Mouse (Mus musculus): ENCODE measurements around the gene Ifna4. TPM values are rescaled to one million over a fixed set of nuclear protein-coding genes. Genes with fewer than 3 reads are reported as not detected.

The Ifna4 gene
- total RNA-seq, 2 experiments from 2014 or later: not detected

DNA sequence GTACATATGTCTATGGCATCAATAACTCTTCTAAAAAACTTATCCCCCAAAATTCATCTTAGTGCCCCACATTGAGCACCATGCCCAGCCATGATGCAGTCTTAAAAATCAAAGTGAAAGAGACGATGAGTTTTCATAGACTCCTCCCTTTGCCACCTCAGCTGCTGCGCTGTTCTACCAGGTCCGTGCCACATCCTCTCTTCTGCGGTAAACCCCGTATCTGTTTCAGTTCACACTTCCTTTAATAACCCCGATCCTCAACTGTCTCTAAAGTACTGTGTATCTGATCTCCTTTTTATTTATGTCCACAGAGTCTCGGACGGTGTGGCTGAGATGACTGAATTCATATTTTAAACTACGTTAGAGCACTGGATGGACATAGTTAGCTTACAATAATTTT is 22.9 kb downstream of the Ifna4 start:
- no peak for DNase-seq (ENCODE audit: low spot score in 2 of 2)
- intact Hi-C loops (cut with DNase I): no loop called here

DNA sequence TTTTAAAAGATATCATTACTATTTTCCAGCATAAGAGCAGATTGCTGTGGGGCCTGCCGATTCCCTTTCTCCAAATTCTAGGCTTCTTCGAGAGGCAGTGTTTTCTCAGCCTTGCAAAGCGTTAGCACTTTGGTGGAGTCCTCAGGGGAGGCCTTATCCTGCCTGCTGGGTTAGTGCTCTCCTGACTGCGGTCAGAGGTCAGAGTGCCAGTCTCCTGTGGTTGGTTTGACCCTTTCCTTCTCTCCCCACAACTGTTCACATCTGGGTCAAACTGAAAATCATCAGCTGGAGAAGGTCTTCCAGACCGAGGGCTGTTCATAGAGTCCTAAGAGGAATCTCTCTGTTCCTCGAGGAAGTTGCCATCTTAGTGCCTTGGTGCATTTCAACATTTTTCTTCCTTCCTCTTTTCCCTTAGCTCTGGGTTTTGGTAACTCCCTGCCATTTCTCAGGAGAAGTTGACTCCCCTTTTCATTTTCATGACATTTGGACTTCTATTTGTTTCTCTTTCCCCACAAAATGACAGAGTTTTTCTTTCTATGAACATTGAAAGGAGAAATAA is 23.4 kb downstream of the Ifna4 start:
- intact Hi-C loops (cut with DNase I): no loop called here
- DNase-seq (ENCODE audit: low spot score in 2 of 2): no peak

DNA sequence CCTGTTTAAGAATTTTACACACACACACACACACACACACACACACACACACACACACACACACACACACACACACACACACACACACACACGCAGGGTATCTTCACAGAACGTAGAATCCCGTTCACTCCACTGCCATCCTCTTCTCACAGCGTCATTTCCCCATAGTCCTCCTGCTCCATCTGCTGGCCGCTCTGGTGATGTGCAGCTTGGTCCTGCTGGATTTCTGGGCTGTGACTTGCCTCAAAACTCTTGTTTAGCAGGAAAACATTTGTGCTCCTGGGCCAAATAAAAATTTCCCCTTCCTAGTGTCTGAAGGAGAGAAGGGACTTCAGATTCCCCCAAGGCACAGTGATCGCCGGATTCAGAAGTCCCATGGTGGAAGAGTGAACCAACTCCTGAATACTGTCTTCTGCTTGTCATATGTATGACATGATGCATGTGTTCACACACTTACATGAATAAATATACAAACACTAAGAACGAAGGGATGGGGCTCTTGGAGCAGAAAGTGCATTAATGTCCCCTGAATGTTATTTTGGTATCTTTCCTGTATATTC is 25.8 kb downstream of the Ifna4 start:
- intact Hi-C loops (cut with DNase I): no loop called here
- peak; percentile 65 to 69 for DNase-seq (ENCODE audit: low spot score in 2 of 2)

DNA sequence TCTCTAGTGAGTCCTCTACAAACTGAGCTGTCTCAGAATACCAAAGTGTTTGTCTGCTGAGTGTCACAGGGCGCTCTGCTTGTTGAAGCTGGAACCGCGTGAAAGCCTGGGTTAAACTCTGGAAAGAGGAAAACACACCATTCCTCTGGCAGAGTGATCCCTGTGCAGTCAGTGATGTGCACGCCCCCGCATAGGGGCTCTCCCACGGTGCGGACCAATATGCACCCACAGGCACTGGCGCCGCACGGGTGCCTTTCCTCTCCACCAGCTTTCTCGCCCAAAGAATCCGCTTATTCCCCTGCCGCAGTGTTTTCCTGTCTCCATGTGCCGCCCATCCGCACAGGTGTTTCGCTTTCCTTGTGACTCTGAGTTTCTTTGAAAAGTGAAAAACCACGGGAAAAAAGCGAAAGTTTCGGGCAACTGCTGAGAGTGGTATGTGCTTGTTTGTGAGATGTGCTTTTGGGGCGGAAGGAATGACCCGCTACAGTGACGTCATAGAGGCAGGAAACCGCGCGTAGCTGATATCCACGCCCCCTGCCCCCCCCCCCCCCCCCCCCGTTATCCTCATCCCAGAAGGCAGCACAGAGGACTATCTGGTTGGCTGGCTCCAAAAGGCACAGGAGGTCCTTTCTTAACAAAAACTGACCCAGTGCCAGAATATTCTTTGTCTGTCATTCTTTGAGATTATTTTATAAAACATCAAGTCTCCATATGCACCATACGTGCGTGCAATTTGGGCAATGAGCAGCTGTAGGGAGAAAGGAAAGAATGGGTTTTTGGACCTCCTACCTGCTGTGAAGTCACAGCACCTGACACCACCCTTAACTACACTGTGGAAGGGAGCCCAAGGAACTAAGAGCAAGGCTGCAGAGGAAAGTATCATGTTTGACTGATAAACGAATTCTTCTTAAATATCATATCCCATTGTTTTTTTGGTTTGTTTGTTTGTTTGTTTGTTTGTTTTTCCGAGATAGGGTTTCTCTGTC is 26.6 kb downstream of the Ifna4 start:
- intact Hi-C loops (cut with DNase I): no loop called here
- peak; percentile 14 to 15 for DNase-seq (ENCODE audit: low spot score in 2 of 2)

DNA sequence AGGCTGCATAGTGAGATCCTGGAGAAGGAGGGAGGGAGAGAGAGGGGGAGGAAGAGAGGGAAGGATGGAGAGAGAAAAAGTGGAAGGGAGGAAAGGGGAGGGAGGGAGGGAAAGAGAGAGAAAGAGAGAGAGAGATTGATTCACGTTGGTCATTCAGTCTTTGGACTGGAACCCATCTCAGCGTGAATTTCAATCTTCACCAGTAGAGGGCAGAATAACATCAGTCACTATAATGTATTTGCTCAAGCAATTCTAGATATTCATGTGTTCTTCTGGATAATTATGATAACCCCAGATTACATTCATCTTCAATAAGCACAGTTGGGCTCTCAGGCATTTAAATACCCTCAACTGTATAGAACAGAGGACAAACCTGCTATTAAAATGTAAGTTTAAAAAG is 31.0 kb downstream of the Ifna4 start:
- intact Hi-C loops (cut with DNase I): loop anchor here (1.0 to 10.0 kb wide), 2 partner anchors 257 to 652 kb away; no protein-coding TSS in a partner anchor
- DNase-seq (ENCODE audit: low spot score in 2 of 2): no peak

DNA sequence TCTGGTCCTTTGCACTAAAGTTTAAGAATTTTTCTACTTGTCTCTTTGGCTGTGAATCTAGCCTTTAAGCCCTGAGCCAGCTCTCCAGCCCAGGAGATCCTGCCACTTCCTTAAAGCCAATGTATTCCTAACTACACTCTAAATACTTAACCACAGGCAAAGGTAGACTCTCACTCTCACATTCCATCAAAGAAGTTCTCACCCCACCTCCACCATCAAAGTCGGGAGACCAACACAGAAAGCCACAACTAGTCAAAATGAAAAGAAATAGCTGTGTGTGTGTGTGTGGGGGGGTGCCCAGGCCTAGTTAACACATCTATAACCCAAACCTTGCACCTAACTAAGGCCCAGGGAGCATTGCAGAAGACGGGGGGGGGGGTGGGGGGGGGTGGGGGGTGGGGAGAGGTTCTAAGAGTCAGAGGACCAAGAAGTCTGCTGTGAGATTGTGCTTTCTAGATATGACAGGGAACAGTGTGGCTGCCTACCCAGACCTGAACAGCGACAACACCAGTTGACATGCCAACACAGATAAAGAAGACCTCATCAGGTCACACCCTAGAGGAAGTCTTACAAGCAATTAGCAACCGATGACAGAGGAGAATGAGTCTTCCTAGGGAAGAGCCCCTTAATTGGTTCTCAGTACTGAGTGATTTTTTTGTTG is 33.9 kb downstream of the Ifna4 start:
- DNase-seq (ENCODE audit: low spot score in 2 of 2): no peak
- intact Hi-C loops (cut with DNase I): loop anchor here (10.0 kb wide), 1 partner anchor 649 kb away; no protein-coding TSS in a partner anchor

DNA sequence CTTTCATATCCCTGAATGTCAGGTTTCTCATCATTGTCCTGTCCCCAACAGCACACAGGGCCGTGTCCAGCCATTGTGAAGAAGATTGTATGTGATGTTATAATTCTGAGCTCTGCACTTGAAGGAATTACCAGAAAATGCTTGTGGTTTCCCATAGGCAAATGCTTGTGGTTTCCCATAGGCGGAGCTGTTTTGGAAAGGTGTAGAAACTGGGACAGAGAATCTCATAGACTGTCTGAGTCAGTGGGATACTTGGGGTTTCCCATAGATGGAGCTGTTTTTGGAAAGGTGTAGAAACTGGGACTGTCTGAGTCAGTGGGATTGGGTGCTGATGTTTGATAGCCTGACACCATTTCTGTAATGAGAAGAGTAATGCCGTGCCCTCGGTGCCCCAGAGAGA is 34.9 kb downstream of the Ifna4 start:
- DNase-seq (ENCODE audit: low spot score in 2 of 2): no peak
- intact Hi-C loops (cut with DNase I): loop anchor here (10.0 kb wide), 1 partner anchor 648 kb away; no protein-coding TSS in a partner anchor

DNA sequence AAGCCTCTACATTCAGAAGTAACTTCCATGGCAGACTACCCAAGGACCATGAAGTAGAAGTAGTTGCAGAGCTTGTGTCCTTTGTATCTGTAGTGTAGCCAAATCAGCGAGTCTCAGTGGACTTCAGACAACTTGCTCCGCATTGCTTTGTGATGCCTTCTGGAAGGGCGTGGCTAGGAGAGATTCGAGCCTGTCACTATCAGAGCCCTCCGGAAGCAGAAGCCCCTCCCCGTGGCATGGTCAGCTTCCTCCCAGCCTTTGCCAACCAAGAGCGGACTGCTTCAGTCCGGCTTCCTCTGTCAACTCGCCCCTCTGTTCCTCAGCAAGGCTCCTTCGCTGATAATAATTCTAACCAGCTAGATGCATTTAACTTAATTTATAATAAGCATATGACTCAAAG is 36.6 kb downstream of the Ifna4 start:
- intact Hi-C loops (cut with DNase I): loop anchor here (10.0 kb wide), 1 partner anchor 647 kb away; no protein-coding TSS in a partner anchor
- no peak for DNase-seq (ENCODE audit: low spot score in 2 of 2)

DNA sequence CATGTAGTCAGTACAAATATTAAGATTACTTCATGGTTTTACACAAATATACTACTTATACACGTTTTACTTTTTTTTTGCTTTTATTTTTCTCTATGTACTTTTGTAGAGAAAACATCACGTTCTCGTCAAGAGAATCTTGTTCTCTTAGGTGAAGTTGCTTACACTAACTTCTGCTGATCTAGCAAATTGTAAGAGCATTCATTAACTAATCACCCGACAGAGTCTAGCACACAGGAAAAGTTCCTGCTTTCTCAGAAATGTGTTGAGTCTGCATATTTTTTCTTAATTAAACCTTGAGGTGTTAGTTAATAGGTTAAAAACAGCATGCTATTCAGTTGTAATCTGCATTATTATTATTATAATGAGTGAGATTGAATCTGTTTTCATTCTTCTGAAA is 37.1 kb downstream of the Ifna4 start:
- no peak for DNase-seq (ENCODE audit: low spot score in 2 of 2)
- intact Hi-C loops (cut with DNase I): loop anchor here (10.0 kb wide), 1 partner anchor 646 kb away; no protein-coding TSS in a partner anchor

DNA sequence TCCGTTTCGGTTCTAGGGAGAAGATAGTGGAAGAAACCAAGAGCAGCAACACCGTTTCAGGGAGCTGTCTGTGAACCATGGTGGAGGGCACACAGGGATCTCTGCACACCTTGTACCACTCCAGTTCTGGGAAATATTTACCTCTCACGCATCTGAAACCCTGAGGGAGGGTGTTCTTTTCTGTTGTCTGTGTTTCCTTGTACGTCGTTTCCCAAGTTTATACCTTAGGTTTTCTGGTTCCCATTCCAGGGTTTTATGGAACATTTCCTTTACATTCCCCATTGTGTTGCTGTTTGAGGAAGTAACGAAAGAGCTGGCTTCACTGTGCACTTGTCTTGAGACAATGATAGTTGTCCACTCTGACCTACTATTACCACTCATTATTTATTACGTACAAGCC is 38.4 kb downstream of the Ifna4 start, which contains the start of gene Ifne:
Gene Ifne, minus strand, starts transcription at position 101 of the 400 bp plus-strand sequence.
- DNase-seq (ENCODE audit: low spot score in 2 of 2): no peak

DNA sequence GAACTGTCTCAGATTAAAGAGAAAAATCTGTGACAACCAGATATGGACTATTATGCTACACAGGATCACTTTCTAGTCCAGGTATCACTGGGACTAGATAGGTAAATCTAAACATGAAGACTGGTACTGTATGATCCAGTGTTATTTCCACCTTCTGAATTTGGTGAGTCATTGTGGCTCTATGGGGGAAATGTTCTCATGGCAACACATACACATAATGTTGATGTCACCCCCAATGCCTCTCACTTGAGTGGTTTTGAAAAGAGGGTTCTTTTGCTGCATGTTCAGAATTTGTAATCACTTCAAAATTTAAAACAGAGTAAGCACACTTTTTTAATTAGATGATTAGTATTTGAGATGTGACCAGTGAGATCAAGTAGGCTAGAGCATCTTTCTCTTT is 46.6 kb downstream of the Ifna4 start:
- DNase-seq (ENCODE audit: low spot score in 2 of 2): no peak
- intact Hi-C loops (cut with DNase I): no loop called here

More for the DNA sequence above, 38.4 kb downstream of the Ifna4 start, which contains the start of gene Ifne:
- intact Hi-C loops (cut with DNase I): no loop called here

Other genes with a start within 250 kb of the Ifna4 start
- not detected for gene Ifna9, start 249.5 kb upstream of the Ifna4 start, total RNA-seq (2021)
- gene Ifna12, start 238.5 kb upstream of the Ifna4 start, total RNA-seq (2021): not detected
- not detected for gene C87499, start 207.4 kb upstream of the Ifna4 start, total RNA-seq (2021)
- not detected for gene Ifna13, start 197.4 kb upstream of the Ifna4 start, total RNA-seq (2021)
- gene Ifna16, start 164.9 kb upstream of the Ifna4 start, total RNA-seq (2021): not detected
- not detected for gene Ifna2, start 157.9 kb upstream of the Ifna4 start, total RNA-seq (2021)
- gene Ifnab, start 150.5 kb upstream of the Ifna4 start, total RNA-seq (2021): not detected
- 1 to 10 TPM in 1 of 2 experiments, under 1 TPM in 1; 0.66 to 1.5 TPM for gene Gm26566, start 120.1 kb upstream of the Ifna4 start, total RNA-seq (2021)
- gene Klhl9, start 119.4 kb upstream of the Ifna4 start, total RNA-seq (2021): 100 to 1,000 TPM in 1 of 2 experiments, 10 to 100 TPM in 1; 92.7 to 101 TPM
- not detected for gene Gm13271, start 87.0 kb upstream of the Ifna4 start, total RNA-seq (2021)
- not detected for gene Gm13283, start 81.7 kb upstream of the Ifna4 start, total RNA-seq (2021)
- not detected for gene Gm13290, start 68.0 kb upstream of the Ifna4 start, total RNA-seq (2021)
- not detected for gene Gm13289, start 64.9 kb upstream of the Ifna4 start, total RNA-seq (2021)
- not detected for gene Gm13272, start 62.0 kb upstream of the Ifna4 start, total RNA-seq (2021)
- not detected for gene Ifnz, start 59.7 kb upstream of the Ifna4 start, total RNA-seq (2021)
- not detected for gene Gm13276, start 56.2 kb upstream of the Ifna4 start, total RNA-seq (2021)
- not detected for gene Gm13277, start 53.2 kb upstream of the Ifna4 start, total RNA-seq (2021)
- gene Gm13278, start 50.3 kb upstream of the Ifna4 start, total RNA-seq (2021): not detected
- gene Gm13275, start 47.4 kb upstream of the Ifna4 start, total RNA-seq (2021): not detected
- not detected for gene Gm13279, start 44.5 kb upstream of the Ifna4 start, total RNA-seq (2021)
- not detected for gene Gm13285, start 42.2 kb upstream of the Ifna4 start, total RNA-seq (2021)
- not detected for gene Gm13287, start 38.6 kb upstream of the Ifna4 start, total RNA-seq (2021)
- not detected for gene Gm13288, start 36.3 kb upstream of the Ifna4 start, total RNA-seq (2021)
- gene Ifna7, start 25.6 kb upstream of the Ifna4 start, total RNA-seq (2021): not detected
- gene Ifna11, start 21.9 kb upstream of the Ifna4 start, total RNA-seq (2021): not detected
- gene Ifna6, start 14.4 kb upstream of the Ifna4 start, total RNA-seq (2021): not detected
- gene Ifna5, start 6.3 kb upstream of the Ifna4 start, total RNA-seq (2021): not detected
- not detected for gene Ifna1, start 8.2 kb downstream of the Ifna4 start, total RNA-seq (2021)
- gene Ifne, start 38.3 kb downstream of the Ifna4 start, total RNA-seq (2021): not detected

All from left cerebral cortex, postnatal 36 days (tissue).